Mouse (Mus musculus) neural tube, embryonic 11.5 days (tissue): ENCODE data around the gene Zfyve1. TPM values are rescaled to one million over a fixed set of nuclear protein-coding genes. Genes with fewer than 3 reads are reported as not detected.
A peak's percentile ranks its signal among the peaks of the same experiment; 100 is the strongest.

Experiments used
- ATAC-seq: fragments of 200-750 bp; cut with Nextera tagmentation; 2 replicates; pipeline ENCODE4 v1.8.0; 2017; ENCODE audit warnings: moderate number of reproducible peaks, mild to moderate bottlenecking, moderate TSS enrichment, moderate library complexity; ENCODE audit not compliant: insufficient read depth, low FRiP score, low TSS enrichment
- DNase-seq: peaks from one replicate; pipeline ENCODE4 v3.0.0-alpha.2; 2015; ENCODE audit warnings: low spot score
- H3K27ac ChIP-seq: fragments of 300-500 bp; sonication (generic); 2 replicates; pipeline ENCODE4 v1.5.1; 2014; ENCODE audit warnings: low read depth, mild to moderate bottlenecking, low read length
- H3K27me3 ChIP-seq: fragments of 300-500 bp; sonication (generic); 2 replicates; pipeline ENCODE4 v1.6.1; 2014; ENCODE audit warnings: mild to moderate bottlenecking, low read length, mixed read lengths; ENCODE audit not compliant: control insufficient read depth, insufficient read depth
- H3K36me3 ChIP-seq: fragments of 300-500 bp; sonication (generic); 2 replicates; pipeline ENCODE4 v1.6.1; 2014; ENCODE audit warnings: mild to moderate bottlenecking, low read length, moderate library complexity, mixed read lengths; ENCODE audit not compliant: control insufficient read depth, insufficient read depth
- H3K4me1 ChIP-seq: fragments of 300-500 bp; sonication (generic); 2 replicates; pipeline ENCODE4 v1.6.1; 2014; ENCODE audit warnings: low read length, mixed read lengths; ENCODE audit not compliant: control insufficient read depth, insufficient read depth
- H3K4me2 ChIP-seq: fragments of 300-500 bp; sonication (generic); 2 replicates; pipeline ENCODE4 v1.6.1; 2014; ENCODE audit warnings: low read depth, mild to moderate bottlenecking, moderate library complexity
- H3K4me3 ChIP-seq: fragments of 300-500 bp; sonication (generic); 2 replicates; pipeline ENCODE4 v1.5.1; 2014; ENCODE audit warnings: low read depth, low read length
- H3K9ac ChIP-seq: fragments of 300-500 bp; sonication (generic); 2 replicates; pipeline ENCODE4 v1.6.1; 2014; ENCODE audit warnings: mild to moderate bottlenecking, low read length
- H3K9me3 ChIP-seq: fragments of 300-500 bp; sonication (generic); 2 replicates; pipeline ENCODE4 v1.6.1; 2016; ENCODE audit warnings: low read length; ENCODE audit not compliant: control insufficient read depth
- WGBS: fragments of 180-500 bp; shearing (Covaris S2); extraction: QIAGEN DNeasy Blood & Tissue Kit; methylation state at CpG from one replicate; pipeline ENCODE4 v1.1.7; 2014; 5-methylcytosine and 5-hydroxymethylcytosine counted together
- polyA plus RNA-seq: library from polyadenylated mRNA; unstranded; fragments of >200 nt; fragmentation: Nextera tagmentation; extraction: Ambion mirVana; gene quantifications from 2 replicates; pipeline ENCODE4 v1.2.1, GENCODE M21; 2014

Zfyve1 gene
- polyA plus RNA-seq, 1 experiment from 2014 or later = 25.2 TPM

- Histone ChIP-seq H3K4me2 (no peak overlapping the region), H3K4me1 (peaks cover 6% of the 10 kb centered on the region; the same call in 1 of the 2 replicates), H3K27ac (no peak overlapping the region), H3K36me3 (no peaks in the 10 kb centered on the region), H3K9ac (no peak overlapping the region), H3K27me3 (no peaks in the 10 kb centered on the region), H3K9me3 (no peaks in the 10 kb centered on the region), H3K4me3 (no peak overlapping the region)
- DNase-seq = no peak
- 85% methylated on average over 18 of the region's 18 CpGs for WGBS
- ATAC-seq = no peak
These were observed 71.0 kb downstream of the Zfyve1 start for GRCm38 (mm10) chr12:83525822-83526544.

- Histone ChIP-seq H3K9ac (no peak overlapping the region), H3K4me3 (no peak overlapping the region), H3K27me3 (no peaks in the 10 kb centered on the region), H3K27ac (no peak overlapping the region), H3K4me2 (no peak overlapping the region), H3K9me3 (no peaks in the 10 kb centered on the region), H3K36me3 (no peaks in the 10 kb centered on the region), H3K4me1 (peaks cover 7% of the 10 kb centered on the region; the same call in 1 of the 2 replicates)
- DNase-seq = no peak
- no peak for ATAC-seq
- 84% methylated on average over 5 of the region's 5 CpGs for WGBS
These were observed 72.7 kb downstream of the Zfyve1 start for GRCm38 (mm10) chr12:83524329-83524728.

- Histone ChIP-seq H3K9ac (no peak overlapping the region), H3K9me3 (no peaks in the 10 kb centered on the region), H3K27me3 (no peaks in the 10 kb centered on the region), H3K4me3 (no peak overlapping the region), H3K27ac (no peak overlapping the region), H3K4me1 (peaks cover 7% of the 10 kb centered on the region; the same call in 1 of the 2 replicates), H3K36me3 (no peaks in the 10 kb centered on the region), H3K4me2 (no peak overlapping the region)
- ATAC-seq (no peak), DNase-seq (no peak)
- WGBS = 81% methylated on average over 4 of the region's 4 CpGs
These were observed 73.1 kb downstream of the Zfyve1 start for GRCm38 (mm10) chr12:83523892-83524291.

DNA sequence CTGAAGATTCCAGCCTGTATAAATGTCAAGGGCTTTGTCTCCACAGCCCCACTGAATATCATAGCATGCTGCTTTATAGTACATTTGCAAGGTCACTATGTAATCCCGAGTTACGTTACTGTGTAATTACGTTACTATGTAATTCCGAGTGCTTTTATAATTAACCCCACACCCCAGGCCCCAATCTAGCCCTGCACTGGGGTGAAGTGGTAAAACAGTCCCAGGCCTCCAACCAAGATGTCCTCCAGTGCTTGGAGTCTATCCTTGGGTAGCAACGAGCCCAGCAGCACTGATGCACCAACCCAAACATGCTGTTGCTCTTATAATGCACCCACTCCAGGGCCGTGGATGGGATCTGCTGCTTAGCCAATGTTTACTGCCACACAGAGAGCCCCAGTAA is 74.0 kb downstream of the Zfyve1 start:
- 91% methylated on average over 6 of the region's 6 CpGs for WGBS
- H3K36me3 ChIP-seq = no peaks in the 10 kb centered on the region

DNA sequence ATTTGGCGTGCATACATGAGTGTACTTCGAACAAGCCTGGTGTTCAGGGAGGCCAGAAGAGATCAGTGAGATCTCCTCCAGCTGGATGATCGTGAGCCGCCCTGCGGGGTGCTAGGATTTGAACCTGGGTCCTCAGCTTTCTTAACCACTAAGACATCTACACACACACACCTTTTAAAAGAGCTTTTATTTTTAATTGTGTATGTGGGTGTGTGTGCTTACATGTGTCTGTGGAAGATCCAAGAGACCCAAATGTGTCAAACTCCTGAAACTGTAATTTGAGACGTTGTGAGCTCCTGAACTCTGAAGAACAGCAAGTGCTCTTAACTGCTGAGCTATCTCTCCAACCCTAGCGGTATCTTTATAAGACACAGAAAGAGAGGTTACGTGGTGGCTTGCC is 75.9 kb downstream of the Zfyve1 start:
- Histone ChIP-seq H3K4me1 (peaks cover 4% of the 10 kb centered on the region; the same call in 1 of the 2 replicates), H3K27me3 (no peaks in the 10 kb centered on the region), H3K27ac (no peak overlapping the region), H3K36me3 (no peaks in the 10 kb centered on the region), H3K9ac (peak overlapping the region; percentile 72; the same call in 1 of the 2 replicates), H3K4me2 (peak overlapping the region; percentile 67), H3K4me3 (peak overlapping the region; percentile 71), H3K9me3 (no peaks in the 10 kb centered on the region)
- ATAC-seq (no peak), DNase-seq (no peak)
- 52% methylated on average over 8 of the region's 8 CpGs for WGBS

More for the DNA sequence above, 74.0 kb downstream of the Zfyve1 start:
- no peaks in the 10 kb centered on the region for H3K27me3 ChIP-seq
- DNase-seq = no peak
- ATAC-seq = no peak
- H3K27ac ChIP-seq = no peak overlapping the region
- H3K9me3 ChIP-seq = no peaks in the 10 kb centered on the region
- no peak overlapping the region for H3K9ac ChIP-seq
- H3K4me2 ChIP-seq = no peak overlapping the region
- H3K4me3 ChIP-seq = no peak overlapping the region
- H3K4me1 ChIP-seq = peaks cover 7% of the 10 kb centered on the region; the same call in 1 of the 2 replicates

GRCm38 (mm10) chr12:83520311-83520890 is 76.6 kb downstream of the Zfyve1 start, which contains the start of gene Dcaf4:
TSS of gene Dcaf4 (plus strand) at chr12:83520466.
- Histone ChIP-seq H3K36me3 (no peaks in the 10 kb centered on the region), H3K4me2 (peak within 1 kb of the TSS; percentile 67), H3K4me1 (peaks cover 4% of the 10 kb centered on the region; the same call in 1 of the 2 replicates), H3K9ac (peak within 1 kb of the TSS; percentile 72), H3K27ac (no peak within 1 kb of the TSS), H3K27me3 (no peaks in the 10 kb centered on the region), H3K9me3 (no peaks in the 10 kb centered on the region), H3K4me3 (peak within 1 kb of the TSS; percentile 71)
- ATAC-seq (peak; percentile 97), DNase-seq (peak; percentile 95)
- 0% methylated on average over 32 of the region's 32 CpGs for WGBS

- WGBS = 87% methylated on average over 3 of the region's 3 CpGs
- H3K27ac ChIP-seq = no peak overlapping the region
- ATAC-seq = no peak
- H3K4me2 ChIP-seq = no peak overlapping the region
- H3K4me1 ChIP-seq = peaks cover 7% of the 10 kb centered on the region; the same call in 1 of the 2 replicates
- H3K27me3 ChIP-seq = no peaks in the 10 kb centered on the region
- no peak overlapping the region for H3K9ac ChIP-seq
- H3K36me3 ChIP-seq = no peaks in the 10 kb centered on the region
- no peaks in the 10 kb centered on the region for H3K9me3 ChIP-seq
- DNase-seq = no peak
- no peak overlapping the region for H3K4me3 ChIP-seq
These were observed 79.4 kb downstream of the Zfyve1 start for GRCm38 (mm10) chr12:83517580-83517979.

- H3K9me3 ChIP-seq = no peaks in the 10 kb centered on the region
- no peak overlapping the region for H3K27ac ChIP-seq
- no peaks in the 10 kb centered on the region for H3K36me3 ChIP-seq
- H3K4me2 ChIP-seq = no peak overlapping the region
- no peaks in the 10 kb centered on the region for H3K27me3 ChIP-seq
- no peak overlapping the region for H3K4me3 ChIP-seq
- 60% methylated on average over 4 of the region's 4 CpGs for WGBS
- no peak overlapping the region for H3K9ac ChIP-seq
- DNase-seq = no peak
- peaks cover 2% of the 10 kb centered on the region; the same call in 1 of the 2 replicates for H3K4me1 ChIP-seq
- ATAC-seq = no peak
These were observed 82.8 kb downstream of the Zfyve1 start for GRCm38 (mm10) chr12:83514216-83514615.
